Mouse (Mus musculus) forebrain, embryonic 14.5 days (tissue): ENCODE measurements at regions not wholly inside any gene's neighbourhood (a gene's known extent, or its start where the extent isn't known, plus 50 kb on each side); places are given as distances from the start of the nearest gene placed in this dataset.
"Not testable (repeated sequence)": the region's sequence is repeated elsewhere in the genome, so short reads cannot be mapped to it uniquely, and the experiment has no call there.

ENCODE experiments used
- ATAC-seq: fragments of 200-750 bp; cut with Nextera tagmentation; 2 replicates; pipeline ENCODE4 v1.8.0; 2017; ENCODE audit warnings: mild to moderate bottlenecking, moderate library complexity
- DNase-seq: peaks from one replicate; pipeline ENCODE4 v3.0.0-alpha.2; 2015; ENCODE audit warnings: low spot score
- H3K27ac ChIP-seq: fragments of 300-500 bp; sonication (generic); 2 replicates; pipeline ENCODE4 v1.5.1; 2014; ENCODE audit warnings: low read depth, mild to moderate bottlenecking, control low read depth, low read length, moderate library complexity
- H3K27me3 ChIP-seq: fragments of 300-500 bp; sonication (generic); replicated peaks from 2 replicates; pipeline ENCODE4 v1.6.1; 2014; ENCODE audit warnings: low read length, control low read depth, mixed read lengths; ENCODE audit not compliant: control insufficient read depth, insufficient read depth
- H3K36me3 ChIP-seq: fragments of 300-500 bp; sonication (generic); 2 replicates; pipeline ENCODE4 v1.6.1; 2014; ENCODE audit warnings: low read length, control low read depth; ENCODE audit not compliant: control insufficient read depth, insufficient read depth
- H3K4me1 ChIP-seq: fragments of 300-500 bp; sonication (generic); 2 replicates; pipeline ENCODE4 v1.6.1; 2014; ENCODE audit warnings: antibody characterized with exemption, low read length, control low read depth; ENCODE audit not compliant: control insufficient read depth, insufficient read depth
- H3K4me2 ChIP-seq: fragments of 300-500 bp; sonication (generic); 2 replicates; pipeline ENCODE4 v1.6.1; 2014; ENCODE audit warnings: mild to moderate bottlenecking, control low read depth, low read length
- H3K4me3 ChIP-seq: fragments of 300-500 bp; sonication (generic); 2 replicates; pipeline ENCODE4 v1.5.1; 2014; ENCODE audit warnings: low read depth, low read length, control low read depth
- H3K9ac ChIP-seq: fragments of 300-500 bp; sonication (generic); 2 replicates; pipeline ENCODE4 v1.6.1; 2014; ENCODE audit warnings: mild to moderate bottlenecking, low read length, control low read depth, moderate library complexity
- H3K9me3 ChIP-seq: fragments of 300-500 bp; sonication (generic); replicated peaks from 2 replicates; pipeline ENCODE4 v1.6.1; 2016; ENCODE audit warnings: low read length, control low read depth, mixed read lengths; ENCODE audit not compliant: control insufficient read depth
- WGBS: fragments of 180-500 bp; shearing (Covaris S2); extraction: QIAGEN DNeasy Blood & Tissue Kit; methylation state at CpG from one replicate; pipeline ENCODE4 v1.1.7; 2014; 5-methylcytosine and 5-hydroxymethylcytosine counted together

- Histone ChIP-seq H3K9ac (no peak overlapping the region), H3K36me3 (no peaks in the 10 kb centered on the region), H3K4me3 (no peak overlapping the region), H3K27me3 (no peaks in the 10 kb centered on the region), H3K27ac (no peak overlapping the region), H3K4me2 (no peak overlapping the region), H3K9me3 (no peaks in the 10 kb centered on the region), H3K4me1 (no peaks in the 10 kb centered on the region)
- no peak for DNase-seq
- no peak for ATAC-seq
- WGBS: 27% methylated on average over 3 of the region's 3 CpGs
These were observed 78.5 kb upstream of the Zcchc2 start for GRCm38 (mm10) chr1:105911714-105912113.

- Histone ChIP-seq H3K4me2 (no peak overlapping the region), H3K27me3 (no peaks in the 10 kb centered on the region), H3K4me1 (no peaks in the 10 kb centered on the region), H3K36me3 (no peaks in the 10 kb centered on the region), H3K9me3 (no peaks in the 10 kb centered on the region), H3K9ac (no peak overlapping the region), H3K27ac (no peak overlapping the region), H3K4me3 (no peak overlapping the region)
- 90% methylated on average over 4 of the region's 4 CpGs for WGBS
- no peak for DNase-seq
- no peak for ATAC-seq
These were observed 68.4 kb upstream of the Zcchc2 start for GRCm38 (mm10) chr1:105921842-105922241.

- no peak overlapping the region for H3K9ac ChIP-seq
- H3K36me3 ChIP-seq: no peaks in the 10 kb centered on the region
- H3K9me3 ChIP-seq: no peaks in the 10 kb centered on the region
- H3K4me1 ChIP-seq: no peaks in the 10 kb centered on the region
- no peaks in the 10 kb centered on the region for H3K27me3 ChIP-seq
- H3K27ac ChIP-seq: no peak overlapping the region
- ATAC-seq: no peak
- no peak overlapping the region for H3K4me3 ChIP-seq
- DNase-seq: no peak
- no peak overlapping the region for H3K4me2 ChIP-seq
These were observed 67.6 kb upstream of the Zcchc2 start for GRCm38 (mm10) chr1:105922586-105922985.

GRCm38 (mm10) chr1:105923001-105923400 lies 67.2 kb upstream of the Zcchc2 start:
- no peak overlapping the region for H3K4me2 ChIP-seq
- H3K27me3 ChIP-seq: no peaks in the 10 kb centered on the region
- no peaks in the 10 kb centered on the region for H3K9me3 ChIP-seq
- no peak overlapping the region for H3K4me3 ChIP-seq
- H3K4me1 ChIP-seq: no peaks in the 10 kb centered on the region
- H3K36me3 ChIP-seq: no peaks in the 10 kb centered on the region
- WGBS: 75% methylated on average over 3 of the region's 3 CpGs
- H3K9ac ChIP-seq: no peak overlapping the region
- ATAC-seq: no peak
- H3K27ac ChIP-seq: no peak overlapping the region
- DNase-seq: no peak

GRCm38 (mm10) chr1:105925617-105926370 lies 64.4 kb upstream of the Zcchc2 start:
- H3K9me3 ChIP-seq: no peaks in the 10 kb centered on the region
- ATAC-seq (no peak), DNase-seq (no peak)
- H3K4me1 ChIP-seq: no peaks in the 10 kb centered on the region
- no peak overlapping the region for H3K4me2 ChIP-seq
- 84% methylated on average over 3 of the region's 3 CpGs for WGBS
- no peak overlapping the region for H3K9ac ChIP-seq
- H3K36me3 ChIP-seq: no peaks in the 10 kb centered on the region
- no peaks in the 10 kb centered on the region for H3K27me3 ChIP-seq
- no peak overlapping the region for H3K27ac ChIP-seq
- no peak overlapping the region for H3K4me3 ChIP-seq

GRCm38 (mm10) chr1:105926871-105927270 lies 63.3 kb upstream of the Zcchc2 start:
- no peak overlapping the region for H3K9ac ChIP-seq
- H3K4me3 ChIP-seq: no peak overlapping the region
- H3K27ac ChIP-seq: no peak overlapping the region
- no peak overlapping the region for H3K4me2 ChIP-seq
- ATAC-seq: no peak
- no peaks in the 10 kb centered on the region for H3K4me1 ChIP-seq
- no peak for DNase-seq
- no peaks in the 10 kb centered on the region for H3K9me3 ChIP-seq
- no peaks in the 10 kb centered on the region for H3K36me3 ChIP-seq
- H3K27me3 ChIP-seq: no peaks in the 10 kb centered on the region
- 93% methylated on average over 2 of the region's 2 CpGs for WGBS

- Histone ChIP-seq H3K4me2 (no peak overlapping the region), H3K9ac (no peak overlapping the region), H3K4me3 (no peak overlapping the region), H3K27me3 (no peaks in the 10 kb centered on the region), H3K4me1 (no peaks in the 10 kb centered on the region), H3K9me3 (no peaks in the 10 kb centered on the region), H3K36me3 (no peaks in the 10 kb centered on the region), H3K27ac (no peak overlapping the region)
- no peak for ATAC-seq
- DNase-seq: no peak
These were observed 59.4 kb upstream of the Zcchc2 start for GRCm38 (mm10) chr1:105930841-105931240.

GRCm38 (mm10) chr1:105934171-105934570 lies 56.0 kb upstream of the Zcchc2 start:
- not testable (repeated sequence) for H3K27ac ChIP-seq, ATAC-seq, H3K36me3 ChIP-seq, H3K9me3 ChIP-seq, H3K4me3 ChIP-seq, H3K27me3 ChIP-seq, H3K4me1 ChIP-seq, H3K9ac ChIP-seq, H3K4me2 ChIP-seq
- DNase-seq: peak; percentile 46
- WGBS: 92% methylated on average over 2 of the region's 2 CpGs
